Mouse (Mus musculus): ENCODE results near the gene Jph2.

DNA sequence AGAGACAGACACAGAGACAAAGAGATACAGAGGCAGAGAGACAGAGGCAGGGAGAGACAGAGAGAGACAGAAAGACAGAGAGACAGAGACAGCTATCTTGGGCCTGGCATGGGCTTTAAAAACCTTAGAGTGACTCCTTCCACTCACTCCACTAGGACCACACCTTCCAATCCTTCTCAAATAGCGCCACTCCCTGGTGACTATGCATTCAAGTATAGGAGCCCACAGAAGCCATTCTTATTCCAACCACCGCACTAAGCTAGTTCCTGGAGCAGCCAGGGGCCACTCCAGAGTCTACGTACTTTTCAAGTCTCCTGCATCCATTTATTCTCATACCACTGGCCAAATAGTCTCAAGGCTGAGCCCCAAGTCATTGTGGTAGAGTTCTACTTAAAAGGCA lies 79.0 kb downstream of the Jph2 start:
- TF ChIP-seq CTCF (conservative IDR thresholded peaks at IDR 0.05; ENCODE audit: low read length) (no peak), POU5F1 (IDR thresholded peaks at IDR 0.05; ENCODE audit: borderline replicate concordance, low read length) (no peak), NANOG (IDR thresholded peaks at IDR 0.05; ENCODE audit: borderline replicate concordance, low read length) (no peak)
